Mouse (Mus musculus): ENCODE data around the gene Tec. TPM values are rescaled to one million over a fixed set of nuclear protein-coding genes. Genes with fewer than 3 reads are reported as not detected.

The Tec gene
- total RNA-seq (2014; rRNA removed), result 17.7 and 24.7 TPM in 2 replicates
- polyA plus RNA-seq (2012; rRNA removed), result 5.3 and 6.6 TPM in 2 replicates

GRCm38 (mm10) chr5:72868091-72868875 is at the start of gene Tec:
Tec (minus strand) TSS chr5:72868483.
- DNase-seq (ENCODE audit: extremely low read depth, low read depth, low spot score), result peak; percentile 78
- 0% methylated on average over 57 of the region's 60 CpGs for WGBS
- peak within 1 kb of the TSS; percentile 79 for H3K27ac ChIP-seq (replicated peaks; ENCODE audit: insufficient read depth, low read depth, low read length)
- H3K79me2 ChIP-seq (ENCODE audit: control insufficient read depth, insufficient read depth, low read length), result peaks cover 18% of the 10 kb centered on the region; the same call in 1 of the 2 replicates
- peak; percentile 1; the same call in 1 of the 2 replicates for TF ChIP-seq CTCF (IDR thresholded peaks at IDR 0.05; ENCODE audit: low read depth, low read length)
- peak; percentile 90 for TF ChIP-seq POLR2A (IDR thresholded peaks at IDR 0.05; ENCODE audit: extremely low read depth, insufficient read depth, low read length)
- no peaks in the 10 kb centered on the region for H3K36me3 ChIP-seq (ENCODE audit: control insufficient read depth, insufficient read depth, low read length)
- peak within 1 kb of the TSS; percentile 77 for H3K4me3 ChIP-seq (ENCODE audit: insufficient read depth, low read depth, low read length)
- peak within 1 kb of the TSS; percentile 78 for H3K9ac ChIP-seq (ENCODE audit: low read depth, low read length)
- H3K4me1 ChIP-seq (ENCODE audit: control insufficient read depth, insufficient read depth, low read length), result peaks cover 10% of the 10 kb centered on the region; the same call in 1 of the 2 replicates
- no peaks in the 10 kb centered on the region for H3K27me3 ChIP-seq (ENCODE audit: control insufficient read depth, insufficient read depth, low read length)

GRCm38 (mm10) chr5:72916851-72917250 is 48.6 kb upstream of the Tec start:
- Histone ChIP-seq H3K4me1 (ENCODE audit: control insufficient read depth, insufficient read depth, low read length) (peaks cover 13% of the 10 kb centered on the region), H3K4me3 (ENCODE audit: insufficient read depth, low read depth, low read length) (no peak overlapping the region), H3K27me3 (ENCODE audit: control insufficient read depth, insufficient read depth, low read length) (no peaks in the 10 kb centered on the region), H3K27ac (replicated peaks; ENCODE audit: insufficient read depth, low read depth, low read length) (no peak overlapping the region), H3K9ac (ENCODE audit: low read depth, low read length) (no peak overlapping the region), H3K79me2 (ENCODE audit: control insufficient read depth, insufficient read depth, low read length) (peaks cover 41% of the 10 kb centered on the region), H3K36me3 (ENCODE audit: control insufficient read depth, insufficient read depth, low read length) (no peaks in the 10 kb centered on the region)
- WGBS, result 25% methylated on average over 1 of the region's 1 CpGs
- DNase-seq (ENCODE audit: extremely low read depth, low read depth, low spot score), result no peak
- TF ChIP-seq CTCF (IDR thresholded peaks at IDR 0.05; ENCODE audit: low read depth, low read length) (no peak), POLR2A (IDR thresholded peaks at IDR 0.05; ENCODE audit: extremely low read depth, insufficient read depth, low read length) (no peak)

GRCm38 (mm10) chr5:72916048-72916447 is 47.8 kb upstream of the Tec start:
- Histone ChIP-seq H3K9ac (ENCODE audit: low read depth, low read length) (no peak overlapping the region), H3K27ac (replicated peaks; ENCODE audit: insufficient read depth, low read depth, low read length) (no peak overlapping the region), H3K27me3 (ENCODE audit: control insufficient read depth, insufficient read depth, low read length) (no peaks in the 10 kb centered on the region), H3K36me3 (ENCODE audit: control insufficient read depth, insufficient read depth, low read length) (no peaks in the 10 kb centered on the region), H3K4me3 (ENCODE audit: insufficient read depth, low read depth, low read length) (no peak overlapping the region), H3K79me2 (ENCODE audit: control insufficient read depth, insufficient read depth, low read length) (peaks cover 35% of the 10 kb centered on the region), H3K4me1 (ENCODE audit: control insufficient read depth, insufficient read depth, low read length) (peaks cover 13% of the 10 kb centered on the region)
- TF ChIP-seq POLR2A (IDR thresholded peaks at IDR 0.05; ENCODE audit: extremely low read depth, insufficient read depth, low read length) (no peak), CTCF (IDR thresholded peaks at IDR 0.05; ENCODE audit: low read depth, low read length) (no peak)
- WGBS, result 68% methylated on average over 4 of the region's 4 CpGs
- DNase-seq (ENCODE audit: extremely low read depth, low read depth, low spot score), result no peak

DNA sequence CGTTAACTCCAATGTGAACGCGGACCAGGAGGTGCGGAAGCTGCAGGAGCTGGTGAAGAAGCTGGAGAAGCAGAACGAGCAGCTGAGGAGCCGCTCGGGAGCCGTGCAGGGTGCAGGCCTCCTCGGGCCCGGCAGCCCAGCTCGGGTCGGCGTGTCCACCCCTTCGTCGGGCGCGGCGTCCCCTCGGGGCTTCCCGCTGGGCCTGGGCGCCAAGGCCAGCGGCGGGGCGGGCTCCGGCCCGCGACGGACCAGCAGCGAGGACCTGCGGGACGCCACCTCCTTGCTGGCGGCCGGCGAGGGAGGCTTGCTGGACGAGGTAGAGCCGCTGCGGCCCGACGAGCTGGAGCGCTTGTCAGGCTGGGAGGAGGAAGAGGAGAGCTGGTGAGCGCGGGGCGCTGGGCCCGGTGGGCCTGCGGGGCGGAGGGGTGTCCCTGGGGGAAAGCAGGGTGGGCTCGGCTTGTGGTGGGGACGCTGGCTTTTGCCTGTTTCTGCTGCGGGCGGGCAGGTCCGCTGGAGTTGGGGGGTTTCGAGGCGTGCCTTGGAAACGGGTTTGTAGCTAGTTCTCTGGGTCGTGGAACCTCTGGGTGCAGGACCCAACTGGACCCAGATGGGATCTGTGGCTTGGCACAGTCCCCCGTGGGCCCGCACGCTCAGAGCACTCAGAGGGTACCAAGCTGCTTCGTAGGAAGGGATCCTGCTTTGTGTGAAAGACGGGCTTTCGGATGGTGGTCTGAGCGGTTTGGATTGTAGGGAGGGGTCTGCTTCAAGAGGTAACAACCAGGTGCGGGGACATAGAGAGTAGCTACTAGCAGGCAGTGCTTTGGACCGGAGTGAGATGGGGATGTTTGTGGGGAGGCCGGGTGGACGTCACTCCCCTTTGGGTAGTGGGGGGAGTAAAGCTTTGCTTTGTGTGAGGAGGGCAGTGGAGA is 46.6 kb upstream of the Tec start:
- peaks cover 13% of the 10 kb centered on the region for H3K4me1 ChIP-seq (ENCODE audit: control insufficient read depth, insufficient read depth, low read length)
- H3K27me3 ChIP-seq (ENCODE audit: control insufficient read depth, insufficient read depth, low read length), result no peaks in the 10 kb centered on the region
- H3K9ac ChIP-seq (ENCODE audit: low read depth, low read length), result peak overlapping the region; percentile 97
- WGBS, result under 1% methylated on average over 62 of the region's 66 CpGs
- DNase-seq (ENCODE audit: extremely low read depth, low read depth, low spot score), result no peak
- no peaks in the 10 kb centered on the region for H3K36me3 ChIP-seq (ENCODE audit: control insufficient read depth, insufficient read depth, low read length)
- H3K27ac ChIP-seq (replicated peaks; ENCODE audit: insufficient read depth, low read depth, low read length), result peak overlapping the region; percentile 92
- H3K4me3 ChIP-seq (ENCODE audit: insufficient read depth, low read depth, low read length), result peak overlapping the region; percentile 98
- peaks cover 25% of the 10 kb centered on the region for H3K79me2 ChIP-seq (ENCODE audit: control insufficient read depth, insufficient read depth, low read length)
- no peak for TF ChIP-seq POLR2A (IDR thresholded peaks at IDR 0.05; ENCODE audit: extremely low read depth, insufficient read depth, low read length)
- TF ChIP-seq CTCF (IDR thresholded peaks at IDR 0.05; ENCODE audit: low read depth, low read length), result no peak

DNA sequence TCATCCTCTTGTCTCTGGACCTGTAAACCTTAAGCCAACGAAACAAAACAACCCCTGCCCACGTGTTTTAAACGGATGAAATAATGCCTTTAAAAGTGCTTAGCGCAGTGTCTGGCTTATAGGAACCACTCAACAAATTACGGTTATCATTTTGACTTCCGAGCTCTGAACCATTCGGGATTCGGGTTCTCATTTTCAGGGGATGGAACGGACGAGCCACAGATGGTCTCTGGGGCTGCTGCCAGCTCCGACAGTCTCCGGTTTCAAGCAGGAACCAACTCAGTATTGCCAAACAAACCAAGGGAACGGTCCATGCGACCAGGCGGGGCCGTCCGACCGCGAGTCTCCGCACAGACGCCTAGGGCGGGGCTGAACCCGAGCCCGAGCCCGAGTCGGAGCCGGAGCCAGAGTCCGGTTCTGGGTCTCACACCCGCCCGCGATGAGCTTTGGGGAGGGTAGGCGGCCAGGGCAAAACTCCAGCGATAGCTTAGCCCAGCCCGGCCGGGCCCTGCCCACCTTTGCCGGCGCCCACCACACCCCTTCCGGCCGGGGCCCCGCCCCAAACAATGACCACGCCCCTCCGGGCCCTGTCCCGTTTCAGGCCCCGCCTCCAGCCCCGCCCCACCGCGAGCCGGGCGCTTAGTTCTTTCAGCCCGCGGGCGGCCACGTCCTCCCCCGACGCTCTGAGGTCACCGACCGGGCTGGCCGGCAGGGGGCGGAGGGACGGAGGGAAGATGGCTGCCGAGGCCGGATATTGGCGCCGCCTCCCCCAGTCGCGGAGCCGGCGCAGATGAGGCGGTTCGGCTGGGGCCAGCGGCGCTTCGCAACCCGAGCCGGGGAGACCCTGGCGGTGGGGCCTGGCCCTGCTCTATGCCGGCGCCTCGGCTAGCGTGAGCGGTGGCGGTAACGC is 45.6 kb upstream of the Tec start, which contains the start of gene Slain2:
TSS of gene Slain2 (plus strand) at position 657 of the 910 bp plus-strand sequence.
- Histone ChIP-seq H3K9ac (ENCODE audit: low read depth, low read length) (peak within 1 kb of the TSS; percentile 97), H3K36me3 (ENCODE audit: control insufficient read depth, insufficient read depth, low read length) (no peaks in the 10 kb centered on the region), H3K79me2 (ENCODE audit: control insufficient read depth, insufficient read depth, low read length) (peaks cover 22% of the 10 kb centered on the region), H3K27me3 (ENCODE audit: control insufficient read depth, insufficient read depth, low read length) (no peaks in the 10 kb centered on the region), H3K4me3 (ENCODE audit: insufficient read depth, low read depth, low read length) (peak within 1 kb of the TSS; percentile 98), H3K27ac (replicated peaks; ENCODE audit: insufficient read depth, low read depth, low read length) (peak within 1 kb of the TSS; percentile 92), H3K4me1 (ENCODE audit: control insufficient read depth, insufficient read depth, low read length) (peaks cover 13% of the 10 kb centered on the region)
- under 1% methylated on average over 83 of the region's 83 CpGs for WGBS
- peak; percentile 88 for DNase-seq (ENCODE audit: extremely low read depth, low read depth, low spot score)
- TF ChIP-seq POLR2A (IDR thresholded peaks at IDR 0.05; ENCODE audit: extremely low read depth, insufficient read depth, low read length) (peak; percentile 84), CTCF (IDR thresholded peaks at IDR 0.05; ENCODE audit: low read depth, low read length) (peak; percentile 56)
